Mouse (Mus musculus) gastrocnemius, postnatal 14 days (tissue): Measurements from ENCODE around the gene Ripk4. TPM values are rescaled to one million over a fixed set of nuclear protein-coding genes. Genes with fewer than 3 reads are reported as not detected.
A peak's percentile ranks its signal among the peaks of the same experiment; 100 is the strongest.

Experiments
- DNase-seq: peaks from one replicate; pipeline ENCODE4 v3.0.0; 2021; ENCODE audit warnings: mixed read lengths
- intact Hi-C: fragments of 180-260 bp; cut with DNase I; formaldehyde crosslinking; loops from one replicate; pipeline ENCODE4 v1.15.1; 2025; ENCODE audit warnings: low total_unique reads
- long read RNA-seq, 2 experiments: library from polyadenylated mRNA; stranded (forward); transcript quantifications; one replicate each; pipeline ENCODE4 v2.0.0; 2021
- total RNA-seq, 2 experiments: library from RNA; stranded (reverse); gene quantifications; 2 replicates each; pipeline ENCODE4 v1.2.3; 2021

Gene Ripk4
- not detected for total RNA-seq
- long read RNA-seq, experiment 1, result 0 reads
- long read RNA-seq, experiment 2, result 0 reads

DNA sequence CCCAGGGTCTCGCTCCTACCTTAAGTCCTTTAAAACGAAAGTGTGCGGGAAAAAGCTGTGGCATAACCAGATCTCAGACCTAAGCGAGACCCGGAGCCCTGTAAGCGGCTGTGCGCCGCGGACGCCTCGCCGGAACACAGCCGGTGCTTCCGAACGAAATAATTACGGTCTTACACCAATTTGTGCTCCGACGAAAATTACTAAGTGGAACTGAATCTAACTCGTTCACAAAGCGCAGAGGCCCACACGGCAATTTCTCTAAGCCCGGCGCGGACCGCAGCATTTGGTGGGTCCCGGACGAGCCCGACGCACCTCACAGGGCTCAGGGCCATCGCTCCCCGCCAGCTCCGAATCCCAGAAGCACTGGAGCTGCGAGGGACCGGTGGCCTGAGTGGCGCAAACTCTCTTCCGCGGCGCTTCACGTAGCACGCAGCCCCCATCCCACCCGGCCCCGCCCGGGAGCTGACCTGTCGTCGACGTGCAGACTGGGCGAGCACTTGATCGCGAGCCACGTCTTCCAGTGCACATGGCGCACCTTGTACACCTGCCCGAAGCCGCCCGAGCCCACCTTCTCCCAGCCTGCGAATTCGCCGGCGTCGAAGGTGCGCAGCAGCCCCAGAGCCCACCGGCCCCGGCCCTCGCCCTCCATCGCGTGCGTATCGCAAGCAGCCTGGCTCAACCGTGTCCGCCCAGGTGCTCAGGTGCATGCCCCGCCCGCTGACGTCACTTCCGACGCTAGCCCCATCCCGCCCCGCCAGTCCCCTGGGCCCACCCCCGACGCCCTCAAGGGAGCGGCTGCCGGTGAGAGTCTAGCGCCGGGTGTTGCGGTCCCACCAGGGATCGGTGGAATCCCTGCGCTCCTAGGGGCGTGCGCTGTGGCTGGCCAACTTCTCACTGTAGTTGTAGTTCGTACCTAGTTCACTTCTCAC is at the start of gene Ripk4:
Gene Ripk4 (minus strand): TSS at position 727 of the 929 bp plus-strand sequence.
- intact Hi-C loops, result no loop called here
- no peak for DNase-seq

DNA sequence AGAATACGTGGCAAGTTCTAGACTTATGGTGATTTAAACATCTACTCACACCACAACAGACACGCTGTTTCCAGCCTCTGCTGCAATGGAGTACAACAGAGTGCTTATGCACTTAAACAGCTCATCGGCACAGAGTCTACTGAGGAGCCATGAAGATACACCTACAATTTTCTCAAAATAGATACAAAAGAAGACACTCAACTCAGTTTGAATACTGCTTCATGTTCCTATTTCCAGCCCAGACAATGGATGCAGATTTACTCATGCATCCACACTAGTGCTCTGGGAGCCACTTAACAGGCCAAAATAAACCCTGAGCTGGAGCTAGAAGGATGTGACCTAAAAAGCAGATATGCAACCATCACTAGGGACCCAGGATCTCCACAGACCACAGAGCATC is 45.3 kb upstream of the Ripk4 start:
- DNase-seq, result no peak
- intact Hi-C loops, result loop anchor here (10.0 kb wide), 1 partner anchor 176 kb away; no protein-coding TSS in a partner anchor

DNA sequence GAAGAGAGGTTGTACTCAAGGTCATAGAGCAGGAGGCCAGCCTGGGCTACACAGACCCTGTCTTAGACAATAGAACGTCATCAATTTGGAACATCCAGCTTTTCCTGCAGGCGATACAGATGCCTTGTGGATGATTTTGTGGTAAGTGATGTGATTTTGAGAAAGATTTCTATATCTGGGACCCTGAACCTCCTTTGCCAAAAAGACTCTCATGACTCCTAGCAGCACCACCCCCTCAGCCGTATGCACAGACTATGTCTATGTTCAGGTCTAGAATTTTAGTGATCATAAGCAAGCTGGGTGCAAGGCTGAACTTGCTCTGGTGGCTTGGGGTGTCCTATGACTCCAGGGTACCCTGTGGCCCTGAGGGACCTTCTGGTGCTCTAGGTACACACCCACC is 42.1 kb upstream of the Ripk4 start:
- intact Hi-C loops, result loop anchor here (10.0 kb wide), 1 partner anchor 179 kb away; no protein-coding TSS in a partner anchor
- no peak for DNase-seq

DNA sequence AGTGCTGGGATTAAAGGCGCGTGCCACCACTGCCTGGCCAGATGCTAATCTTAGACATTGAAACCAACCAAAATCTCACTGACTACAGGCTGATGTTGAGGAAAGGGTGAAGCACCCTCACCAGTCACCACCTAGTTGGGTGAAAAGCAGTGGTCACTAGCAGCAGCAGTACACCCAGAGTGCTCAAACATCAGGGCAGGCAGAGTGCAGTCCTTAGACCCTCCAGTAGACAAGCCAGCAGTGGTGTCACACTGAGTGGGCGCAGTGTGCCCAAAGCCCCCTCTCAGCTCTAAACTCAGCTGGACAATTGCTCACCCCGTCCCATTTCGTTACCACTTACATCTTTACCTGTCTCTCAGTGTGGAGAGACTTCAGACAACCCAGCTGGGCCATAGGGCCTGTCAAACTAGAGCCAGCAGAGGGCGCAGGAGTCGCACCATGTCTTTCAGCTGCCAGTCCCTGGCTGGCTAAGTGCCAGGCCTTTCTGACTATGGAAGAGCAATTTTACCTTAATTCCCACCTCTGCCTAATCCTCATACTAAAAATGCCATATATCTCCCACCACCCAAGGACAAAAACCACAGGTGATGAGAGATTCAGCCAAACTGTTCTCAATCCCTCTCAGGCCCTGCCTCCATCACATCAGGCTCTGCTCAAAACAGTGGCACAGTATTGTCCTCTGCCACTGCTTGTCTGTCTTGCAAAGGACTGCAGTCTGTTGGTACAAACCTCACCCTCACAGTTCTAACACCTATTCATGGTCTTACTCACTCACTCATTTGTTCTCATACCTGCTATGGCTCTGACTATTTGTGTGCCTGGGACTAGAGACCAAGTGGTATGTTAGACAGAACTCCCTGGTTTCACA is 41.3 kb upstream of the Ripk4 start:
- intact Hi-C loops, result loop anchor here (10.0 kb wide), 1 partner anchor 180 kb away; no protein-coding TSS in a partner anchor
- DNase-seq, result peak; percentile 78

DNA sequence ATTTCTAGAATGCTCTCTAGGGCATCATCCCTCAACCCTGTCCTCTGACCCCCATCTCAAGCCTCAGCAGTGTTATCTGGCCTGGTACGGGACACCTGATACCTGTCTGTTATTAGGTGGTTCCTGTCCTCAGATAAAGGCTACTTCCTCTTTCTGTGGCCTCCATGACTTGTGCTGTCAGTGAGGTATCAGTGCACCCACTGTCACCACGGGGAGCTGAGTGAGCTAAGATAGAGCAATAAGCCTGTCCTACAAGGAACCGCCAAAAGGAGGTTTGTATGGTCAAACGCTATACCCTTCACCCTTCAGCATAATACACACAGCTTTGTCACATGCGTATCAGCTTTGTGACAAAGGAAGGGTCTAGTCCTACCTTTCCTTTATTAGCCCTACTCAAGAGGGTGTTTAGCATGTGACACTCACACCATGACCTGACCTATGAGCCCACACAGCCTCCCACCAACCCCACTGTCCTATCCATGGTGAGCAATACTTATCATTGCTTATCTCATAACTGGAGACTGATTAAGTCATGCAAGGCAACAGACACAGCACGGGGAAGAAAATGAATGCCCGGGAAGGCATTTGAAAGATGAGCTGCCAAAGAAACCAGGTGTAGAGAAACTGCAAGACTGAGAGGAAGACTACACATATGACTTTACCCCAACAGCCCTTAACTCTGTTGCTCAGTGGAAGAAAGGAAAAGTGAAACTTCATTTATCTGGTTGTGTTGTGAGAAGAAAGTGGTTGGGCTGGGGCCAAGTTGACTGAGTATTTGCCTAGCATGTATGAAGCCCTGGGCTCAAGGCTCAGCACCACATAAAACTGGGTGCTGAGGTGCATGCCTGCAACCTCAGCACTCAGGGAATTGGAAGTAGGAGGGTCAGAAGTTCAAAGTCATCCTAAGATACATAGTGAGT is 34.6 kb upstream of the Ripk4 start:
- intact Hi-C loops, result no loop called here
- no peak for DNase-seq

DNA sequence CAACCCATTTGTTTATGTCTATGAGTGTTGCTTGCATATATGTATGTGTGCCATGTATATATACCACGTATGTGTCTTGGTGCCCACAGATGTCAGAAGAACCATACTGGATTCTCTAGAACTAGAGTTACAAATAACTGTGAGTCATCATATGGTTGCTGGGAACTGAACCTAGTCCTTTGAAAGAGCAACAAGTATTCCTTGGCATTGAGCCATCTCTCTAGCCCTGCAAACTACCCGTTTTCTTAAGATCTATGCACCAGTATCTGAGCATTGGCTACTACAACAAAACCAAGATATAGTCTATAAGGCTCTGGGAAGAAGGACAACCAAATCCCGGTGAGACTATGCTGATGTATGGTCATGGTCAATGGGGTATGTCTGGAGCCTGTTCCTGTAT is 33.6 kb upstream of the Ripk4 start:
- intact Hi-C loops, result no loop called here

DNA sequence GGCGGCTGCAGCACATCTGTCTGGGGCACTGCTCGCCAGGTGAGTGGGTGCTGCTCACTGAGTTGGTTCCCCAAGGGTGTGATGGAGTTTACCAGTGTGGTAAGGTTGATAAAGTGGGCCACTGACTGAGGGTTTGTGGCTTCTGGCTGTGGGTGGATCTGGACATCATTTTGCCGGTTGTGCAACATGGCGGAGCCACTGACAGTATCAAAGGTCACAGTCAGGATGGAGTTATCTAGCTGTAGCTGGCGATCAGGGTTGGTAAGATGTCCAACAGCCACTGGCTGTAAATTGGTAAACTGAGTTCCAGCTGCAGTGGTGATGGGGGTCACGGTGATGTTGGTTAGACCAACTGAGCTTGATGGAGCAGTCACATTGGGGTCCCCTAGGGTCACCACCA is 30.7 kb upstream of the Ripk4 start:
- DNase-seq, result no peak
- intact Hi-C loops, result no loop called here

More for the DNA sequence above, 33.6 kb upstream of the Ripk4 start:
- no peak for DNase-seq

DNA sequence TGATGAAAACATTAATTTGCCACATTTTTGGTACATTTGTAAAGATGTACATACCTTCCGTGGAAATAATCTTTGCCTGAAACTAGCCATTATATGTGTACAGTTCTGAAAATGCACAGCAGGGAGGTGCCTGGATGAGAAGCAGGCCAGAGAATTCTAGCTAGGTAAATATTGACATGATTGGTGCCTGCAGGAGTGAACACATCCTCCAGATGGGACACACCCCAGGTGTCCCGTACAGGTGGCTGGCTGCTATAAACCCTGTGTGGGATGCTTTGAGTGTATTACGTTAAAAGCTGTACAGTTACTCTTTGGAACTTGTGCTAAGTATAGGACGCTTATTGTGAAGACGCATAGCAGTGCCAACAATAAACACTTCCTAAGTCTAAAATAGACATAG is 19.5 kb upstream of the Ripk4 start:
- intact Hi-C loops, result no loop called here
- no peak for DNase-seq

DNA sequence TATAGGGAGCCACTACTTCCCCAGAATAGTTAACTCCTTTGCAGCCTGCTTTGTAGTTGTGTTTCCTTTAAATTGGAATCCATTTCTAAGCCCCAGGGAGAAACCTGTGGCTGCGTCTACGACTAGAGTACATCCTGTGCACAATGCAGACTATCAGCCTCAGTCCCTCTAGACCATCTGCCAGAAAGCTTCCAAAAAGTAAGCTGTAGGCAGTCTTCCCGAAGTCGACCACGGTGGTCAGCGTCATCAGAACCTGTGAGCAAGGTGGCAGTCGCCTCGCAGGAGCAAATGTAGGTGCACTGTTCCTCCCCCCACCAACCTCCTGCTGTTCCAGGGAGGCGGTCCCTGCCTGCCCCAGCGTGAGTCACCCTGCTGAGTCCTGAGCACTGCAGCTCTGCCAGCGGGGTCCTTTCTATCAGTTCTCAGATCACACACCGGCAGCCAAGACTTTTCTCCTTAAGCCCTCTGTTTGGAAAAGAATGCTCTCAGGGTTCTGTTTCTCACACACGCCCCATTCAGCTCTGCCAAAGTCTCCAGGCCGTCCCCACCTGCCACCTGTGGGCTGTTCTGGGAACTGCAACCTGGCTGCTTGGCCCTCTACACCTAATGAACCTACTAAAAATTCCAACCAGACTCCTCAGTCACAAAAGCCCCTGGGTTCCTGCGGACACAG is 14.9 kb upstream of the Ripk4 start:
- DNase-seq, result peak; percentile 71
- intact Hi-C loops, result no loop called here

DNA sequence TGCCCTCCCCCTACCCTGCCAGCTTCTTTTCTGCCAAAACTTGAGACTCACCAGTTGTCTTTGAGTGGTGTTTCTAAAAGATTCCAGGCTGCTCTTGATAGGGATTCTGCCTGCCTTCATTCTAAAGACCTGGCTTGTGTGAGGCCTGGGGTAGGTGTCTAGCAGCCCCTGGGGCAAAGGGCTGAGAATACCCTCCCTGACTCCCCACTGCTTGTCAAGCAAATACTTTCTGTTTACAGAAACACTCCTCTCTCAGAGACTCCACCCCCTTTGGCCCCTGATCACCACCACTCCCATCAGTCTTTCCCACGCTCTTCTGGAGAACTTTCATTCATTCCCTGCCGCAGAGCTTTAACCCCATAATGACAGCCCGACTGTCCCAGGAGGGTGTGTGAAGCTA is 2.9 kb upstream of the Ripk4 start:
- intact Hi-C loops, result no loop called here
- DNase-seq, result no peak

DNA sequence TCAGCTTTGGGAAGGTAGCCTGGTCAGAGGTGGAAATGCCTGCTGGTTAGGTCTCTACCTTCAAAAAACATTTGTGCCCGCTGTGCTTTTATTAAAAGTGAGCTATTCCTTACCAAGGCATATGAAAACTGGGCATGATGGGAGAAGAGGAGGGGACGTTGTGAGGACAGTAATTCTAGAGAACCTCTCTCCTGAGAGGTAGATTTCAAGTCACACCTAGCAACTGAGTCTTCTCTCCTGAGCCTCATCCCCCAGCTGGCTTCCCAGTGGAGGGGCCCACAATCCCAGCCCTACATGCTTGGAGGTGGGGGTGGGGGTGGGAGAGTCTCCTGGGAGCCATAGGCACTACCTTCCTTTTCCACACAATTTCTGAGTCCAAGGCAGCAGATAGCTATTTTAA is 1.0 kb upstream of the Ripk4 start:
- DNase-seq, result no peak
- intact Hi-C loops, result no loop called here

DNA sequence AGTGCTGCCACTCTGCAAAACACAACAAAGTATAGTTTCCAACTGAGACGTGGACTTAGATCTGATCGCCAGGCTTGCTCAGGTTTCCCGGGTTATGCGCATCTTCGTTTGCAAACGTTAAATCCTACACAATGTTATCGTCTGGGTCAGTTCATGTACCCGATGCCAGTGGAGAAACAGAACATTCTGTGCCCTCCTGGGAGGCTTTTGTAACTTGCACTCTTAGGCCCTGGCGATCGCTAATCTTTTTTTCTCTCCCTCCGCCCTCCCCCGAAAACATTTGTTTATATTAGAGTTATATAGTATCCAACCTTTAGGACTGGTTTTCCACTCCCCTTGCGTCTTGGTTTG is 378 bp upstream of the Ripk4 start:
- intact Hi-C loops, result no loop called here
- DNase-seq, result no peak

DNA sequence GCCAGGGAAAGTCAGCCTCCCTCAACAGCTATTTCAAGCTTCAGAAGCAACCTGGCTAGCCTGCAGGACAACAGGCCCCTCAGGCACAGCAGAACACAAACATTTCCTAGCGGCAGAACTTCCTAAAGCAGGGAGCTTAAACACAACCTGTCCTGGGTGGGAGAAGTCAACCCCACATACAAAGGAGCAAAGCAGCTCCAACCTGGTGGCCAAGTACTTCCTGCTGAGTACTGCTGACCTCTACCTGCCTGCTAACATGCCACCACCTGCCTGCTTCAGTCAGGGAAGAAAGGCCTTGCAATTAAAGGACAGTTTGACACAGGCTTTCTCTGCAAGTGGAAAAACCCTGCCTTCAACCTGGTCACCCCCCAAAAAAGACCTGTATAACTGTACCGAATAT is 1.8 kb downstream of the Ripk4 start:
- intact Hi-C loops, result no loop called here
- DNase-seq, result no peak

DNA sequence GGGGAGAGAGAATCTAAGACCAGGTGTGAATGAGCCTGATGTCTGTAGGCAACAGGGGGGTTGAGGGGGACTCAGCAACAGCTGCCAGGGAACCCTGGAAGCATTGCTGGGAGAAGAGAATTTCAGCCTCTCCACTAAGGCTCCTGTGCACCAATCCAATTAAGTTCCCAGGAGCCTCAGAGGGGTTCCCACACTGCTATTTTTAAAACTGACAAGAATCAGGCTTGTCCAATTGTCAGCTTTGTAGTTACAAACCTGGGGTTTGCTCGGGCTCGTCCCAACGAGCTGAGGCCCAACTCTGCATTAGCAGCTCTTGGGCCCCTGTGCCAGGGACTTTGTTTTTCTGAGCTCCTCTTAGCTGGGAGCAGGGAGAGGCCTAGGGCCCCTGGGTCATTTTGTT is 3.9 kb downstream of the Ripk4 start:
- intact Hi-C loops, result no loop called here

DNA sequence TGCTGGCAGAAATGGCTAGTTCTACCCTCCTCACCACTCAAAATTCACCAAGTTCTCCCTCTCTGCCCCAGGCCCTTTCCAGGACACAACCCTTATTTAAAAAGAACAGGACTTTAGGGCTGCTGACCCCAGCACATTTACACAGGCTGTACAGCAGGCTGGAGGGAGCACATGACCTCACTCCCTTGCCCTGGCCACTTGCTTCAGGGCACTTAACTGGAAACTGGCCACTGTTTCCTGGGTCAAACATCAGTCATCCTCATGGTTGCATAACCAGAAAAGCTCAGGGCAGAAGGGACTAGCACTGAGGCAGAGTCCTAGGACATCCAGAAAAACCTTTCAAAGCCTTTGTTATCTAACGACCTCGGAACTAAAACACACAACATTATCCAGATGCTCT is 5.3 kb downstream of the Ripk4 start:
- DNase-seq, result no peak
- intact Hi-C loops, result no loop called here

More for the DNA sequence above, 3.9 kb downstream of the Ripk4 start:
- DNase-seq, result no peak

DNA sequence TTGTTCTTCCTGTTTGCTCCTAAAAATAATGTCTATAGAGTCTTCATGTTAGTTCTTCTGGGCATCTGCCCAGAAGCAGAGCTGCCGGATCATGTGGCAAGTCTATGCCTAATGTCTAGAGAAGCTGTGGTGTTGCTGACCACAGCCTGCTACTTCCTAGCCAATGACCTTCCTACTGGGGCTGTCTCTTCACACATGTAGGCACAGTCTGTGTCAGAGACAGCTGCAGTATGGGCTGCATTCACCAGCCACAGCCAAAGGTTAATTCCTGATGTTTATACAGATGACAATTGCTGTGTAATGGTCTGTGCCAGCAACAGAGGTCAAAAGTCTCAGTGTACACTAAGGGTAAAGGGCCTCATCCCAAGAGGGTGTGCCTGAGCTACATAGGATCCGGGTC is 7.1 kb downstream of the Ripk4 start:
- DNase-seq, result no peak
- intact Hi-C loops, result no loop called here

DNA sequence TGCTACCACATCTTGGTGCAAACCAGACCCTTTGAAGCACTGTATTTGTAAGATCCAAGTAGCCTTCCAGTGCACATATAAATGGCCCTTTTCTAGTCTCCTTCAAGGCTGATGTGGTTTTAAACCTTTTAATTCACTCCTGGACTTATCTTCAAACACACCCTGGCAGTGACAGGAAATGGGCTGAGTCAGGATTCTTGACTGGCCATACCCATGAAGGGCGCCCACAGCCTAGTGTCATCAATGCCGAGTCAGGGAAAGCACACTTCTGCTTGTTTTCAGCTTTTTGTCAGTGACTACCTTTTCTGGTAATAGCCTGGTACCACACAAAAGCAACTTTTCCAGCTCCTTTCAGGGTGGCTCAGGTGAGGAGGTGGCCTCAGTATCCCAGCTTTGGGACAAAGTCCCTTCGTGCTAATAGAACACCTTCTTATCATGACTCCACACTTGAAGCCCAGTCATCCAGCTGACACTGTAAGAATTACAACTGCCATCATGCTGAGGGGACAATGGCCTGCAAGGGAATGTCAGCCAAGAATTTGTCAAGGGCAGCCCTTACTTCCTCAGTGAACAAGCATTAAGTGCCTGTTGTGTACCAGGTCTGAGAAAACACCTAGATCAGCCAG is 11.2 kb downstream of the Ripk4 start:
- DNase-seq, result no peak
- intact Hi-C loops, result no loop called here

DNA sequence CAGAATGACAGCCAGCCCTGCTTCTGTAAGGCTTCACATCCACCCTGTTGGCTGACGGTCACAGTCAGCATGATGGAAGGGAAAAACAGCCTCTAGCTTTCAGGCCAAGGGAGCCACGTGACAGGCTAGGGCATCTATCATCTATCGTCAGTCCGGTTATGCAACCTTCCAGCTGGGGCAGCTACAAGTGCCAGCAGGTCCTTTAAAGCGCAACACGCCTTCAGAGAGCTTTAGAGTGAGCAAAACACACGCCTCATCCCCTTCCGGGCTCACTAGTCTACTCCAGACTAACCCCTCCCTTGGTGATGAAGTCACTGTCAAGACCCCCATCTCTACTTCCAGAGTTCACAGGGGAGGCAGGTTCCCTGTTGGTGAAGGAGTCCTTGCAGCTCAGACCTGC is 11.7 kb downstream of the Ripk4 start:
- intact Hi-C loops, result no loop called here
- DNase-seq, result no peak
